ENCODE assay signal across 15 mouse cellular contexts in the genomic region with DNA sequence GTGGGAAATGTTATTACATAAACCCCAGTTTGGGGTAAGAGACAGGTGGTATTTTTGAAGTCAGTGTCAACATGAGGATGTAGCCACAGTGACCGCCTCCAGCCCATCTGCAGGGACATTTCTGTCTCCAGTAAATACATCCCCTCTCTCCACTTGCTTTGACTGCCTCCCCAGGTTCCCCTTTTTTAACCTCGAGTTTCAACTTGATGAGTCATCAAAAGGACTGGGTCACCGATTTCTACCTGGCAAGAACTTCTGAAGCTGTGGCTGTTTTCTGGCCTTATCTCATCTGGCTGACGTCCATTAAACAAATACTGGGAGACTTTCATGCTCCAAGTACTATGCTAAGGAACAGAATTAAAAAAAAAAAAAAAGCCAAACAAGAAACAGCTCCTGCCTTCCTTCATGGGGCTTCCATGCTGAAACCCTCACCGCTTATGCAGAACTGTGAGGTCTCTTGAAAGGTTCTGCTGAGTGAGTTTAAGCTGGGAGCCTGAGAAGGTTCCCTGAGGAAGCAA.
DNase-seq lines count a peak whose midpoint lies in the region; ATAC-seq and TF ChIP-seq lines count a peak whose summit lies in the region.
"Had no signal": no experiment of that assay in that cellular context is flagged by ENCODE, and none has a peak within 500 bp of the region (broad histone marks: within the 10 kb centered on the region; RNA-seq: fewer than 3 reads in every experiment).

No protein-coding gene starts in this region.

- no peak overlapping the region for H3K9ac ChIP-seq in intestine, postnatal 0 days (ENCODE audit: low read depth, low read length)
- H3K9ac ChIP-seq: embryonic facial prominence, embryonic 12.5 days; limb, embryonic 15.5 days had no signal

- no peak for TF ChIP-seq CTCF in intestine, postnatal 0 days (IDR thresholded peaks at IDR 0.05; ENCODE audit: low read depth)

- WGBS in intestine, postnatal 0 days = 41% methylated on average over 5 of the region's 5 CpGs

- no peaks in the 10 kb centered on the region for H3K27me3 ChIP-seq in intestine, postnatal 0 days (replicated peaks; ENCODE audit: control insufficient read depth, insufficient read depth, low read length)
- H3K27me3 ChIP-seq: embryonic facial prominence, embryonic 12.5 days; limb, embryonic 15.5 days had no signal

- DNase-seq in layer of hippocampus, adult 9-11 months = peak; percentile 59
- no peak for DNase-seq in layer of hippocampus, postnatal 25 days (ENCODE audit: extremely low spot score in 1 of 2, low spot score in 1 of 2)
- DNase-seq in 416B (ENCODE audit: low read depth) = peak; percentile 82
- DNase-seq in B cell, adult 2 months = peak; percentile 60 to 69
- DNase-seq in lung, postnatal 36 days = peak; percentile 45
- DNase-seq: cerebellum, adult 8-10 months; gastrocnemius, postnatal 25 days; kidney, adult 9 months had no signal

- H3K36me3 ChIP-seq in intestine, postnatal 0 days (ENCODE audit: control insufficient read depth, insufficient read depth) = no peaks in the 10 kb centered on the region
- H3K36me3 ChIP-seq: embryonic facial prominence, embryonic 12.5 days; limb, embryonic 15.5 days; midbrain, embryonic 10.5 days had no signal

- no peak for ATAC-seq in CD4-positive, CD25-positive, alpha-beta regulatory T cell, adult 4 months
- ATAC-seq in intestine, postnatal 0 days = no peak
- ATAC-seq: forebrain, embryonic 16.5 days; hindbrain, embryonic 16.5 days had no signal

- no peak overlapping the region for H3K27ac ChIP-seq in intestine, postnatal 0 days (ENCODE audit: low read depth, low read length)
- H3K27ac ChIP-seq: embryonic facial prominence, embryonic 12.5 days; limb, embryonic 15.5 days; midbrain, embryonic 10.5 days had no signal

- peaks cover 2% of the 10 kb centered on the region; the same call in 1 of the 2 replicates for H3K4me1 ChIP-seq in intestine, postnatal 0 days (replicated peaks; ENCODE audit: control insufficient read depth, insufficient read depth, low read length)
- H3K4me1 ChIP-seq: embryonic facial prominence, embryonic 12.5 days; midbrain, embryonic 10.5 days had no signal

- no peaks in the 10 kb centered on the region for H3K9me3 ChIP-seq in intestine, postnatal 0 days (ENCODE audit: control insufficient read depth)
- H3K9me3 ChIP-seq: embryonic facial prominence, embryonic 12.5 days; limb, embryonic 15.5 days; midbrain, embryonic 10.5 days had no signal

- no peak overlapping the region for H3K4me3 ChIP-seq in intestine, postnatal 0 days (ENCODE audit: low read depth, low read length)
- H3K4me3 ChIP-seq: embryonic facial prominence, embryonic 12.5 days; limb, embryonic 15.5 days; midbrain, embryonic 10.5 days had no signal

- H3K4me2 ChIP-seq in intestine, postnatal 0 days (replicated peaks; ENCODE audit: low read depth) = no peak overlapping the region; the same call in 1 of the 2 replicates
- H3K4me2 ChIP-seq: embryonic facial prominence, embryonic 12.5 days; limb, embryonic 15.5 days had no signal

Comparison
In these comparisons a context has a peak if more than half of its experiments do, and no peak if none do; other contexts are left out.
1. DNase-seq: peak in layer of hippocampus, adult 9-11 months (single experiment), 416B (single experiment), B cell, adult 2 months (2 of 2) and lung, postnatal 36 days (single experiment); none in layer of hippocampus, postnatal 25 days (0 of 2).